Mouse (Mus musculus): ENCODE data around the gene Cel.

Cel gene

DNA sequence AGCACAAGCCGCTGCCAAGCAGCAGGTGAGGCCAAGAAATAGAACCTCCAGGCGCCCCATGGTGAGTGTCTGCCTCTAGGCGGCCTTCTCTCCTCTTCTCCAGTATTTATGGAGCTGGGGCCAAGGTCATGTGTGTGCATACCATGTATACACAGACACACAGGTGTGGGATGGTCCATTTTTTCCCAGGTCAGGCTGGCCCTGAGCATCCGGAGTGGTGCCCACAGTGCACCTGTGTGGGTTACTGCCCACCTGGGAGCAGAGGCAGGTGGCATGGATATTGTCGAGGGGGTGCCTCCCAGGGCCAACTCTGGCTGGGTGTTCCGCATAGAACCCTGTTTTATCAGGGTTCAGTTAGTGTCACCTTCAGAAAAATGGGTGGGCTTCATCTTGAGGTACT is at the start of gene Cel:
TSS of gene Cel (minus strand) at position 101 of the 400 bp plus-strand sequence.
- no peak for DNase-seq (ENCODE audit: low read depth, low spot score)

DNA sequence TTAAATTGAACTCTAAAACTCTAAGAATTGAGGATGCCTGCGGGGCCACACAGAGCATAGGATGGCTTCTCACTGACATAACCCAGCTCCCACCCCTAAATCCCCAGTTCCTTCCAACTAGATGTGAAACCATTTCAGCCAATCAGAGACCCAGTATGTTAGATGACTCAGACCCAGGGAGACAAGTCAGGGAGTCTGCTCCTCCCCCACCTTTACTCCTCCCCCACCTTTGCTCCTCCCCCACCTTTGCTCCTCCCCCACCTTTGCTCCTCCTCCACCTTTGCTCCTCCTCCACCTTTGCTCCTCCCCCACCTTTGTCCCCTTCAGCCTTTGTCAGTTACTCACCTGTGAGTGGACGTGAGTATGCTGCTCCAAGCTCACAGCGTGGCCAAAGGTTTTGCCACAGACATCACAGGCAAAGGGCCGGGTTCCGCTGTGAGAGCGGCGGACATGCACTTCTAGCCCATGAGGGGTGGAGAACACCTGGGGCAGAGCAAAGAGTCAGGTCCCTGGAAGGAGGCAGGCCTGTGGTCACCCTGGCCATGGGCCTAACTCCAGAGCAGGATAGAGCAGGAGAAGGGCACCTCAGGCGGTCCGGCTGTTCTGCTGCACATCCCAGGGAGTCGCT is 49.3 kb upstream of the Cel start:
- no peak for DNase-seq (ENCODE audit: low read depth, low spot score)

DNA sequence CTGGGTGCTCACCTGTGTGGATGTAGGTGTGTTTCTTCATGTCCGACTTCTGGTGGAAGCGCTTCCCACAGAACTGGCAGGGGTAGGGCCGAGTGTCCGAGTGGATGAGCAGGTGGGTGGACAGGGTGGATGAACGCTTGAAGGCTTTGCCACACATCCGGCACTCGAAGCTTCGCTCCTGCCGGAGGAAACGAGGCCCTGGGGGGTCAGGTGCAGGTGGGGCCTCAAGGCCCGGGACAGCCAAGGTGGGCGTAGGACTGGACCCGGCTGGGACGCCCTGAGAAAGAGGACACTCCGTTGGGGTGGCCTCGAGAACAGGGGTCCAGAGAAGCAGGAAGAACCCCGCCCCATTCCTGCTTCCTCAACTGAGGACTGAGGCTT is 48.2 kb upstream of the Cel start:
- no peak for DNase-seq (ENCODE audit: low read depth, low spot score)

DNA sequence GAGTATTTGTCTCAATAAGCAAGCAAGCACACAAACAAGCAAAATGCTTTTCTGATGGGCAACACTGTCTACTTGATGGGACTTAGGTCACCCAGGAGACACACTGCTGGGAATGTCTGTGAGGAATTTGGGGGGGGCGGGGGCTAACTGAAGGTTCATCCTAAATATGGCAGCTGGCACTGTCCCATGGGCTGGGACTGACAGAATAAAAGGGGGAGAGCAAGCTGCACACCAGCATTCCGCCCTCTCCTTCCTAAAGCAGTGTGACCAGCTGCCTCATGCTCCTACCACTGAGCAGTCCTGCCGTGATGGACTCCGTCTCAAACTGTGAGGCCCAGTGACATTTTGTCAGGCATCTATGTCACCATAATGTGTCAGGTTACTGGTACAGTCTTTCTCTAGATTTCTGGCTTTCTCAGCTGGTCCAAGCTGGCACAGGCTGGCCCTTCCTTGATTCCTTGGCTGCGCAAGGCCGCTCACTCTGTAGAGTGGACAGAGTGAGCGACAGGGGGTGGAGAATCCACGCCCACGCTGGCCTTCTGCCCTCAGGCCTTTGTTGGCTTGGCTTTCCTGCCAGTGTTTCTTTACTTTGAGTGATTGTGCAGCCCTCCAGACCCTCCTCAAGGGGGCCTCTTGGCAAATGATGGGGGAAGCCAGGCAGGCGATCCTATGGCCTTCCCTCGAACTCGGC is 47.7 kb upstream of the Cel start:
- no peak for DNase-seq (ENCODE audit: low read depth, low spot score)

DNA sequence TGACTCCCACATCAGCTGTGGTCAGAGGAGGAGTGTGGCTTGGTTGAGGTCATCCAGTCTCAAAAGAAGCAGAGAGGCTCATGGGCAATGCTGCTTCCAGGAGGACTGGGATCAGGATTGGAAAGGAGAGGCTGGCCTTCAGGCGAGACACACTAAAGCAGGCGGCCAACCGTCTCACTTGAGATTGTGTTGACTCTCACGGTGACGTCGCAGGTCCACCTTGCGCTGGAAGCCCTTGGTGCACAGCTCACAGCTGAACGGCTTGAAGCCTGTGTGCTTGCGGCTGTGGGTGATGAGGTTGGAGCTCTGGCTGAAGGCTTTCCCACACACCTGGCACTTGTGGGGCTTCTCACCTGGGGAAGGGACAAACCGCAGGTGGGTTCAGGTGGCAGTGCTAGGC is 46.6 kb upstream of the Cel start:
- no peak for DNase-seq (ENCODE audit: low read depth, low spot score)

DNA sequence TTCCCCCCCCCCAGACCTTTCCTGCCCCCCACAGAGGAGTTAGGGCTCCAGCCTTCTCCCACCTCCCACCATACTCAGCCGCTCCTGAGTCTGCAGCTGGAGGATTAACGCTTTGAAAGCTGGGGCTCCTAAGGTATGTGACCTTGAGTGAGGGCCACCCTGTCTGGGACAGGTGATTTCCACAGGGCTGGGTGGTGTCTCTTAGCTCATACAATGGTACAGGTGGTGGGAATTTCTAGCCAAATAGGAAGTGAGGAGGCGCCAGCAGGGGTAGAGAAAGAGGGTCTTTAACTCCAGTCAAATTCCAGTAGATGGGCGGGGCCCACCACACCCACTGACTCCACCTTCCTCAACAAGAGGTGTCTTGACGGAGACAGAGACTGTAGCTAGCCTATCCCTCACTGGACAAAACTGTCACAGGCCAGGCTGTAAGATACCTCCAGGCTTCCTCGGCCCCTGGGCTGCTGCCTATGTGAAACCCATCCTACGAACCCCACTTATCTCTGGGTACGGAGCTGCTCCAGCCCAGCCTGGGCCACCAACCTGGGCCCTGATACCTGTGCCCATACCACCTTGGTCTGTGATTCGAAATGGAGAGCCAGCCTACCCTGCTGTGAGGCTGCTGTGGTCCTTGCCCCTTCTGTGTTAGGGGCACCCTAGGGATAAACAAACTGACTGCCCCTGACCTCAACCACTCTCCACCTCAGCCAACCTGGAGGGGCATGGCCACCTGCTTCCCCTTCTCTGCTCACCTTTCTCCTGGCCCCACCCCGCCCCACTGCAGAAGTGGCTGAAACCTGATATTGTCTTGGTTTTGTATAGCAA is 44.4 kb upstream of the Cel start:
- DNase-seq (ENCODE audit: low read depth, low spot score), result no peak

DNA sequence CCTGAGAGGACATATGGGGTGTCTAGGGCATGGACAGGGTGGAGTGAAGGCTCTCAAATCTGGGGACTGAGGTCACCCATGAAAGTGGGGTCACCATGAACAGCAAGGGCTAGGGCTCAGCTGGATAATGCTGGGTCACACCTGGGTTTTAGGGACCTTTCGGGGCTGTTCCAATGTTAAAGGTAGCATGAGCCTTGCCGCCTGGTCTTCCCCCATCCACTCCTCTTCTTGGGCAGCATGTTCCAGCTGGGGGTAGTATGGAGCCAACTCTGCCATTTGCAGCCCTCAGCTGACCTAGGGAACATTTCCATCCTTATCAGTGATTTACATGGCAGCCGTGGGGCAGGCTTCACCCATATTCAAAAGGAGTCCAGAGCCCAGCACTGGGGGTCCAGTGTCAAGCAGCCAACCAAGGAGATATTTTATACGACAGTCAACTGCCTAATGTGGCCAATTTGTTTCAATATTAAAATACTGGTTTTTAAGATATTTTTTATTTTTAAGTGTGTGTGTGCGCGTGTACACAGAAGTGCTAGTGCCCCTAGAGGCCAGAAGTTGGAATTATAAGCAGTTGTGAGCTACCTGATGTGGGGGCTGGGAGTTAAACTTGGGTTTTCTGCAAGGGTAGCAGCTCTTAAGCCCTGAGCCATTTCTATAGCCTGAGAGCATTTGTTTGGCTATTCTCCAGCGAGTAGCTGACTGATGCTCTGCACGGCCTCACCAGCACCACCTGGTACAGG is 43.6 kb upstream of the Cel start:
- DNase-seq (ENCODE audit: low read depth, low spot score), result no peak

DNA sequence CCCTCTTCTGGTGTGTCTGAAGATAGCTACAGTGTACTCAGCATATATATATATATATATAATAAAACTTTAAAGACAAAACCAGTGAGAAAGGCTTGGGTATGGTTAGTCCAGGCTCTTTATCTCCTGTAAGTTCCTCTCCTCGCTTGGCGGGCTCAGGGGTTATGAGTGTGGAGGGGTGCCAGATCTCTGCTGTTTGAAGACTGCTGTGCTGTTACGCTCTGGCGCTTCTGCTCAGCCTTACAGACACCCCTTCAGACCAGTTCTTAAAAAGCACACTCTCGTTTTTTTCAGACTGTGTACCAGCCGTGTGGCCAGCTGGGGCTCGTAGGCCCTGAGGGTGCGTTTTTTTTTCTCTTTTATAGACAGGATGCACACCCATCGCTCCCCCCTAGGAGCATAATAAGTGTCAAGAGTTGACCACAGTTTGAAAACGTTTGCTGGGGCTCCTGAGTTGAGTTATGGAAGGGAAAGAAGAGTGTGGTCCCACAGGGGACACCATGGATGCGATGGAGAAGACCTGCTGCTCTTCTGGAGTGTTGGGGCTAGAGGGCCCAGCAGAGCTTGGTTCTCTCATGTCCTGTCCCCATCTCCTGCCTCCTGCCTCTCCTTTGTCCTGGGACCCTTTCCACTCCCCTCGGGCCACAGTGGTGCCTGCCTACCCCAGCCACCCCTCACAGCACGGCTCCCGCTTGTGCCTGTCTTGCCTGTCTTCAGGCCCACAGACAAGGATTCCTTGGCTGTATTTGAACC is 42.8 kb upstream of the Cel start:
- no peak for DNase-seq (ENCODE audit: low read depth, low spot score)

DNA sequence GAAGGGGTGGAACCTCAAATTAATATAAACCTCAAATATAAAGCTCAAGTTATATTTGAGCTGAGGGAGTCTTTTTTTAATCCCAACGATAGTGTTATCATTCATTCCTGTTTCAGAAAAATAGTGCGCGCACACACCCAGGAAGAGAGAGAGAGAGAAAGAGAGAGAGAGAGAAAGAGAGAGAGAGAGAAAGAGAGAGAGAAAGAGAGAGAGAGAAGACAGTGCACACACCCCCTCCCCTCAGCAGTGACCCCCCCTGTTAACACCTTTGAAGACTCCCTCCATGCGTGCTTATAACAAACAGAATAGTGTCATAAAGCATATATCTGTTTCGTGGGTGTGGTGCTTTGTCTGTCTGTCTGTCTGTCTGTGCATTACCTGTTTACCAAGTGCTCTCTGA is 40.3 kb upstream of the Cel start:
- no peak for DNase-seq (ENCODE audit: low read depth, low spot score)

DNA sequence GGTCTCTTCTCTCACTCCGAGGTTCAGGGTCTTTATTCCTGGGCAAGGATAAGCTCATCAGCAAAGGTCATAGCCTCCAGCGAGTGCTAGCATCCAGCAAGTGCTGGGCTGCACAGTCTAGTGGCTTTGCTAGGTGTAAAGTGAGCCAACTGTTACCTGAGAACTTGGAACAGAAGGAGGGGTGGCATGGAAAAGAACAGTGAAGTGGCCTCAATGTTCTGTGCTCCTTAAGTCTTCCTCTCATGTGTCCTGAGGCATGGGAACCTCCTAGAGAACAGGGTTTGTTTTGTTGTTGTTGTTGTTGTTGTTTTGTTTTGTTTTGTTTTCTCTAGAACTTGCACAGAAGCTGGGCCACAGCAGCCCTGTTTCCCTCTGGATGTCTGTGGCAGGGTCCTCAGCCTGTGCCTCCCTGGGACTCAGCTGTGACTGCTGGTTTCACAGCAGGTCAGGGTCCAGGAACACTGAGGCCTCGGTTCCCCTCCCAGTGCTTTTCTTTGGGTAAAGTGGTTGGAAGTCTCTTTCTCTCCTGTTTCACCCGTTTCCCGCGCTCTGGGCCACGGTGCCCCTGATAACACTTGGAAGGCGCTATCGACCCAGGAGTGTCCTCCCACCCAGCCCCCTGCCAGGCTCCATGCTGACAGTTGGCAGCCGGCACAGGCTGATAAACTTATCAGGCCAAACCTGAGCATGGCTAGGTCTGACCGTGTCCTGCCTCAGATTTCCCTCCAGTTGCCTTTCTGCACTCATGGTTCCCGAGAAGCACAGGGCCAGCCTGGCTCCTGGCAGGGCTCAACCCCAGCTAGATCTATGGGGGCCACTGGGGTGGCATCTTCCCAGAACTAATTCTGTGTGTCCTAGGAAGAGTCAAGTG is 38.8 kb upstream of the Cel start:
- no peak for DNase-seq (ENCODE audit: low read depth, low spot score)

DNA sequence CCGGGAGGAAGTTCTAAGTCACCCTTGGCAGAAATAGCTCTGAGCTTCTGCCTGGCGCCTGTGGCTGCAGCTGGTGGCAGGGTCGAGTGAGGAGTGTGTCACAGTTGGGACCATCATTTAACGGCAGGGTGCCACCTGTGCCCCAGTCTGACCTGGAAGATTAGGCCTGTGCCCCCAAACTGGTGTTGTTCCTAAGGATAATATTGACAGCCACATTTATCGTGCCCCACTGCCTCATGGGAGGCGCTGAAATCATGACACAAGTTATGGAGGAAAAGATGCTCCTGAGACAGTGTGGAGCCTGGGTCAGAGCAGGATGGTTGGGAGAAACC is 36.3 kb upstream of the Cel start:
- no peak for DNase-seq (ENCODE audit: low read depth, low spot score)

DNA sequence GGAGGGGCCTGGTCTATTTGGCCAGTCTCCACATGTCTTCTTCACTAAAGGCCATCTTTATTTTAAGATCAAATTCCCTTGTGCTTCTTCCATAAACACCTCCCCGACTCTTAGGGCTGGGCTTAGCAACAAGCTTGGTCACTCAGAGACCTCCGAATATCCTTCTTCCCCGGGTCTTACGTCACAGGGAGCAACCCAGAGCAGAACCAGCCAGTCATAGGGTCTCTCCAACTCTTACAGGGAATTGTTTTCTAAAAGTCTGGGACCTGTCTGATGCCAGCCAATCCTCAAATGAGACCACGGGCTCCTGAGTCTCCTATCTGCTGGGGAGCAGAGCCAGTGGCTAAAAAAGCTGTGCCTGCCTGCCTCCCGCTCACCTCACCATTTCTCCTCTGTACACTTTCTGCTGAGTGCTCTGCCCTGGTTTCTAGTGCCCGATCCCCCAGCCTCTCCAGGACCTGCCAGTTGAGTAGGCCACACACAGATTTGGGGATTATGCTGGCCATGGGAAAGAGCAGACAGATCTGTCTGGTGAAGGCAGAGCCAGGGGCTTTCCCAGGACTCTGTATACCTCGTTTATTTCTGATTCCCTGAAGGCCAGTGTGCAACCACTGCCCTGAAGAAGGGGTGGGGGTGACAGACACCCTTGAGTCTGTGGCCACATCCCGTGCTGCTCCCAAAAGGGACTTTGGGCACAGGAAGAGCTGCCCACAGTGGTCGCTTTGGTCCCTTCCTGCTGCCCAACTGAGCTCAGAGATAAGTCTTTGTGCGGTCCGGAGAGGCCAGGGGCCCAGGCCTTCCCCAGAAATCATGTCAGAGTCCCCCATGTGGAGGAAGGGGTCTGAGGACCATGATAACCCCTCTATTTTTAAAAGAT is 35.7 kb upstream of the Cel start:
- no peak for DNase-seq (ENCODE audit: low read depth, low spot score)

DNA sequence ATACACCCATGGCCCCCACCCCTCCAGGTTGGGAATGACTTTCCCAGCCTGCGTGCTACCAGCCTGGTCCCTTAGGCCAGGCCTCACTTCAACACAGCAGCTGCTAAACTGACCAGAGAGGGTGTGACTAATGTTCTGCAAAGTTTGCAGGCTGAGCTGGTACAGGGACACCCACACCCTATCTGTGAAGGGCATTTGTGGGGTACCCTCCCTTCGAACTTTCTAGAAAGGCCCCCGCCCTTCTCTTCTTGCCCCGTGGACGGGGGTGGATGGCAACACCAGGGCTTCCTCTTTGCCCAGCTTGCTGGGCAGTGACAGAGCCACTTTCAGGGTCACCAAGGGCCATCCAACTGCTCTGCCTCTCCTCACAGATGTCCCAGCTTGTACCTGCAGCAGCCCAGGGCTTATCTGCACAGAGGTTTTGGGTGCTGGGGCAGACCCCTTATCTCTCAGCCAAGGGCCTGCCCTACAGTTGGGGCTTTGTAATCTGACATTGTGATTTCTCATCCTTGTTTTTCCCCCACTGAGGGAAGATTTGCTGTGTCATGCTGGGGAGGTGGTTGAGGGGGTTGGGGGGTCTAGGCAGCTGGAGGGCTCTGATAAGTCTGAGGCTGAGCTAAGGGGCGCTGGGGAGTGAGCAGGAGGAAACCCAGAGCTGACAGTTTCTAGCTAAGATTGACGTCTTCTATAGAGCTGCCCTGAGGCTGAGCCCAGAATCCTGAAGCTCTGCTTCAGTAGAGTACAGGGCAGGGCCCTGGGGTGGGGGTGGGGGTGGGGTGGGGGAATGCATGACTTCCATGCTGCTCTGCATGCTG is 34.7 kb upstream of the Cel start:
- no peak for DNase-seq (ENCODE audit: low read depth, low spot score)

DNA sequence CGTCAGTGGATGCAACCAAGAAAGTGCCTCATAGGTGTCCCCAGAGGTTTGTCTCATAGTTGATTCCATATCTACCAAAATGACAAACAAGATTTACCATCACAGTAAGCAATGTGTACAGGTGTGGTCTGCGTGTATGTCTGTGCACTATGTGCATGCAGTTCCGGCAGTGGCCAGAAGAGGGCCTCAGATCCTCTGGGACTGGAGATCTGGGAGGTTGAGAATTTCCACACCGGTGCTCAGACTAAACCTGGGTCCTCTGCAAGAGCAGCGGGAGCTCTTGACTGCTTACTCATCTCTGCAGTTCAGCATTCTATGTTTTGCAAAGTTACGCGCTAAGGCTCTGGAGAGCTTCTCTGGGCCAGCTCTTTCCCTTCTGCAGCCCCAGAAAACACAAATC is 33.8 kb upstream of the Cel start:
- no peak for DNase-seq (ENCODE audit: low read depth, low spot score)

DNA sequence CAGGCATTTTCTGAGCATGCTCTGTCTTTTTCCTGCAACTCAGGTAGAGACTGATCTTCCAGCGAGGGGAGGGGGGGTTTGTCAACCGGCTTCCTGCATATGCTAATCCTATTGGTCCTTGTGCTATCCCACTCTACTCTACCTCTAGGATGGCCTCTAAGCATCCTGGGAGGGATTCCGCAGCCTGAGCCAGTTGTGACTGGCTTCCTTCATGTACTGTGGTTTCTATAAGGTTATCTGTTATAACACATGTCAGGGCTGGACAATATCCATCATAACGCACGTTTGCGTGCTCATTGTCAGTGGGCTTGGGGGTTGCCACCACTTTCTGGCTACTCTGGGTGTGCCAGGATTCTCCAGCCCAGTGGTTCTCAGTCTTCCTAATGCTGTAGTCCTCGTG is 32.8 kb upstream of the Cel start:
- DNase-seq (ENCODE audit: low read depth, low spot score), result no peak

DNA sequence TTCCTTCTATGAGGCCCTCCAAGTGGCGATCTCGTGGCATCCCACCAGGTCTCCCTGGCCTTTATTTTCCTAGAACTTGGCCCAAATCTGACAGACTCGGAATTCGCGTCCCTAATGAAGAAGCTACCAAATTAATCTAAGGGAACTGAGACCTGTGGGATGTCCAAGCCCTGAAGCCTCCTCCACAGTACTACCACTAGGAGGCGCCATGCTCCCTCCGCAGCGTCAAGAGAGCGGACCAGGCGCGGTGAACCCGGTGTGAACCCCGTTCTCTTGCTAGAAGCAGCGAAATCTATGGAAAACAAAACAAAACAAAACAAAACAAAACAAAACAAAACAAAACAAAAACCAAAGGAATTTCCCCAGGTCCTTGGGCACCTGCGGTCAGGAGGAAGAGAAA is 29.6 kb upstream of the Cel start:
- DNase-seq (ENCODE audit: low read depth, low spot score), result no peak

DNA sequence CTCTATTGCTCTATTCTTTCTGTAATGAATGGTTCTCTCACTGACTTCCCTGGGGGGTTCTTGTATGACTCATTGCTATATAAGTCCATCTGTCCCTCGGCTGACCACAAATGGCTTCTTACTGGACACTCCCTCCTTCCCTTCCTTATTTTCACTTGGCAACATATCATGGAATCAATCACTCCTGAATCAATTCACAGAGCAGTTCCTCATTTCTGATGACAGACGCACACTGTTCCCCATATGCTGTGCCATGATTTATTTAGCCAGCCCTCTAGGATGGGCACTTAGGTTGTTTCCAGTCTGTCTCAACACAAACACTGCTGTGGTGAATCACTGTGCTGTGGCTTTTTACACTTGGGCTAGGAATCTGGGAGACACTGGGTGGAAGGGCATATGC is 28.3 kb upstream of the Cel start:
- DNase-seq (ENCODE audit: low read depth, low spot score), result no peak

DNA sequence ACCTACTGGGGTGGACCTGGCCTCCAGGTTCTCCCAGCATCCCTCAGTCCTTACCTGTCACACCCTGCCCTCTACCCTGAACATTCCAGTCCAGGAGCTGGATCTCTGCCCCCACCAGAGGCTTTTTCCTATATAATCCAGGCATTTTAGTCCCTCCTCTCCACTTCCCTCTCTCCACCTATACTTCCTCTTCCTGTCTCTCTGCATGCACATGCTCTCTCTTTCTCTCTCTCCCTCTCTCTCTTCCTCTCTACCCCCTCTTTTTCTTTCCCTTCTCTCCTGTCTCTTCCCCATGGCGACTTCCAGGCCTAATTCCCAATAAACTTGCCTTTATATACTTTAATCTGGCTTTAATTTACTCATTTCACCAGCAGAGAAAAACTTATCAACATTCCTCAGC is 25.4 kb upstream of the Cel start:
- DNase-seq (ENCODE audit: low read depth, low spot score), result no peak

DNA sequence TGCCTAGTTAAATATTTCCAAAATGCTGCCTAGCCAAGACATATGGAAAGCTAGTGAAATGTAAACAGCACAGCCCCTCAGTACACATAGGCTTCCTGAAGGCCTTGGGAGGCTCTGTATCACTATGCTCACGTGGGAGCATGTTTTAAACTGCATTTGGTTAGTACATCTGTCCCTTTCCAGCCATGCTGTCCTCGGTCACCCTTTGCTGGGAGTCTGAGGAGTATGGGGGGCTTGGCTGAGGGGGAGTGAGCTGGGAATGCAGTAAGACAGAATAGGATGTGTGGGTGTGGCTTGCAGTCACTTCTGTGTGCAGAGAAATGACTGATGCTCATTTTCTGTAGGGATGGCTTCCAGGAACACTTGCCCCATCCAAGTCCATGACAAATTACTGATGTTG is 22.5 kb upstream of the Cel start:
- no peak for DNase-seq (ENCODE audit: low read depth, low spot score)
